Mouse (Mus musculus): ENCODE data around the gene Dusp1. TPM values are rescaled to one million over a fixed set of nuclear protein-coding genes. Genes with fewer than 3 reads are reported as not detected.

The Dusp1 gene
- total RNA-seq, 4 experiments from 2014 or later, result 49.6 to 99.2 (median 59.4) TPM

DNA sequence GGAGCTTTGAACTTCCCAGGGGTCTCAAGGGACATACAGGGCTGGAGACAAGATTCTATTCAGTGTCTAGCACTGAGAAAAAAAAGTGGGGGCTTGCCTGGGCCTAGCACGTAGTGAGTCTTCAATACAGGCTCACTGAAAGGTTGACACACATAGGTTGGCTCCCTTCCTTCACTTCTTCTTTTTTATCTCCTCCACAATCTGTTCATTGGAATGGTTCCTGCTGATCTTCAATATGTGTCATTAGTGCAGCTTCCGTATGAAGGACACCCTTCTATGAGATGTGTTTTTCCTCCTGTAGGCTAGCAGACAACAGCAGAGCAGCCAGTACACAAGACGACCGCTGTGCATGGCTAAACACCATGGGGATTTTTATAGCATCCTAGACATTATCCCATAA is 37.1 kb downstream of the Dusp1 start:
- no peak for DNase-seq (ENCODE audit: low spot score in 2 of 2)

DNA sequence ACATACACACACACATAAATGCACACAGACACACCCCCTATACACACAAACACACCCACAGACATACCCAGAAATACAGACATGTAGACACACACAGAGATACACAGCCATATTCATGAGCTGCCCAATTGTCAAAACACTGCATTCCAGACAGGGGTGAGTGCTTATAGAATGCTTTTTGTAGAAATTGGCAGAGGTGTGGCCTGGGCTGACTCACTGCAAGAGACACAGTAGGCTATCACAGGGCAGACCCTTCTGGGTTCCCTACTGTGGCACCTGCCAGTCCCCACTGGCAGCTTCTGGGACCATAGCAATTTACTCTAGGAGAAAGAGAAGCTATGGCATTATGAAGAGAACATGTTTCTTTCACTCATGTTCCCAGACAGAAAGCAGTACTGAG is 37.6 kb downstream of the Dusp1 start:
- DNase-seq (ENCODE audit: low spot score in 2 of 2), result no peak

DNA sequence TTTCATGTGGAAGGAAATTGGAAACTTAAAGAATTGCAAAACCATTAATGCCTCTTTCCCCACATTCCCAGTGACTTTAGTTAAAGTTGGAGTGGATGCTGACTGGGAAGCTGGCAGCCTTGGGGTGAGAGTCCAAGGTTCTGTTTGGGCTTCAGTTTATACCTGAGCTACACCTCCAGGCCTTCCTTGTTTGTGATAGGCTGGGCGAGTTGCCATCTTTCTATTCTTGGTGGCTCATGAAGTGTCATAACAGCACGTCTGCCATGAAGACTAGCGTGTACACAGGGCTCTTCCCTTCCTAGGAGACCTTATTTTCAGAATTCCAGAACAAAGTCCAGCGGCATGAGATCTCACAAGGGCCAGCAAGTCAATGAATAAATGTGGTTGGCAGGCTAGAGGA is 39.2 kb downstream of the Dusp1 start:
- DNase-seq (ENCODE audit: low spot score in 2 of 2), result no peak

DNA sequence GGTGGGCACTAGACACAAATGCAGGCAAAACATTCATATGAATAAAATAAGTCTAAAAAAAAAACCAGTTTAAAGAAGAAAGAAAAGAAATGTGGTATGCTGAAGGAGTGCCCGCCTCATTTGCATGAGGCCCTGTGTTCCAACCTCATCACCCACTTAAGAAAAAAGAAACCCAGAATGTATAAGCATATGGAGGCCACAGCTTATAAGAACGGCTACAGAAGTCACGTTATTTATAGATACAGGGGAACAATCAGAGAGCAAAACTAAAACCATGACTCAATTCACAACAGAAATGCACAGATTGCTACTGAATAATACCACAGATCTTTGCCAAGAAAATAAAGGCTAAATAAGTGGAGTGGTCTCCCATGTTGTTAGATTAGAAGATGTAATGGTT is 43.6 kb downstream of the Dusp1 start:
- DNase-seq (ENCODE audit: low spot score in 2 of 2), result no peak

DNA sequence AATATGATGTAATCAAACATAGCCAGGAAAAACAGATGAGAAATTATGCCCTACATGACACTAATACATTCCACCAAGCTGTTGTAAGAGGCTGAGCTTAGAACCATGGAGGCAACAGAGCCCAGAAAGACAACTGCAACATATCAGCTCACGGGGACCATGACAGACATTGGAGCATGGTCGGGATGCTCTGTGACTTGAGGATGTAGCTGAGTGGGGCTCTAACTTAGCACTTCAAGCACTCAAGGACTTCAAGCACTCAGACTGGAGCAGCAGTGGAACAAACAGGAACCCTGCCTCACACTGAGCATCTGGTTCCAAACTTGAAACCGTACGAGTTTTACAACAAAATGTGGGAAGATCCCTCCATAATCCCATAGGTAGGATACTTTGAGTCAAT is 46.3 kb downstream of the Dusp1 start:
- DNase-seq (ENCODE audit: low spot score in 2 of 2), result no peak

DNA sequence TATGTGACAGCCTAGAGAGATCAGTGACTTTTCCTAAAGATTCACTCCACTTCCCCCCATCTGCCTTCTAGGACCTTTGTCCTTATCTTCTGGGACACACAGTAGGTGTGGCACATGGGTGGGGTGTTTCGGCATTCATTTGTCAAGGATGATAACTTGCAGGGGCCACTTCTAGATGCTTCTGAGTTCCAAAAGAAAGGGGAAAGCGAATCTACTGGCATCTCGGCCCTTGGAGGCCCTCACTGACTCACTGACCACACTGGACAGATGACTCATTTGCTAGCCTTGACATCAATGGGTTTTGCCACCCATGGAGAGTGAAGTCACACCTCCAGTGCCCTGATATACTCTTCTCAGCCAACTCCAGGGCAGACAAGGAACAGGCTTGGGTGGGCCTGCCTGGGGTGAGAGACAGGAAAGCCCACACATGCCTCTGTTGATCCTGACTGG is 47.3 kb downstream of the Dusp1 start:
- no peak for DNase-seq (ENCODE audit: low spot score in 2 of 2)

DNA sequence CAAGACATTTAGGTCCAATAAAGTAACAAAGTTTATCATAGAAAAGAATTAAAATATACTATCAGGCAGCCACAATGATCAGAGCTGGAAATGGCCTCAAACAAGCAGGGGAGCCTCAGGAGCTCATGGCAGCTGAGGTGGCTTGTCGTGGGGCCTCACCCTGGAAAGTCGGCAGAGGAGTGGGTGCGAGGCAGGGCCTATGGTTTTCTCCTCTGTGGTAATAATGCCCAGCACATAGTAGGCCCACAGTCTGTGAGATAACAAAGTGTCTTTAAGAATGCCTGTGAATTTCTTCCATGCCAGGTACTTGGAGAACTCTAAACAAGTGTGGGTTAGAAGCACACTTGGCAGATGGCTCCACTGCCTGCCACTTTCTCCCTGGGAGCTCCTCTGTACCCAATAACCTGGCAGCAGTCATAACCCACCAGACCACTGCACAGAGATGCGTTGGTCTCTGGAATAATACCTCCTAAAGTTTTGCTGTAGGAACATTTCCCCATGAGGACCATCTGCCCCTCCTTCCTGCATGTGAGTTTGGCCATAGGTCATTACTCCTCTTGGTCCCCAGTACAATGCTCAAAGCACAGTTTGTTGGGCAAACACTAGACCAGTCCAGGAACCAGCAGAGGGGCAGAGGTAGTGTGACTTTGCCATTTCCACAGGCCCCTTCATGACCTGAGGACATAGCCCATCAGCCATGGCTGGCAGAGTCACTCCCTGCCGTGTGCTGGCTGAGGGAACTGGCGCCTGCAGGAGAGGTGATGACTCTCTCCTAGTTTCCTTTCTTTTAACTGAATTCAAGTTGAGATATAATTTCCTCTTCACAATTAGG is 48.3 kb downstream of the Dusp1 start:
- no peak for DNase-seq (ENCODE audit: low spot score in 2 of 2)

DNA sequence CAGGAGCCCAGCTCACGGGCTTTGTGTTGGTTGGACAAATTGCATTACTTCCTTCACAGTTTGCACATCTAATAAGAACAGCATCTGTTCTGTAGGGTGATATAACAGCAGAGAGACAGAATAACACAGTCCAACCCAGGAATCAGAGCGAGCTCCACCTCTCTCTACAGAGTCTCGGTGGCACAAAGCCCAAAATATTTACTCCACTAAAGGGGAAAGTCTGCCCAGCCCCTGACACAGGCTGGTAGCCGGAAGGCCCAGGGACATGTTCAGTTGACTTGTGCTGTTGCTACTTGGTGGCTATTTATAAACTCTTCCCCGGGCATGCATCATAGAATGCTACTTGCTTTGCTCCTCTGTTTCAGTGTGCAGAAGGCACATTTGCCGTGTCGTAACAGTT is 49.0 kb downstream of the Dusp1 start:
- DNase-seq (ENCODE audit: low spot score in 2 of 2), result no peak

DNA sequence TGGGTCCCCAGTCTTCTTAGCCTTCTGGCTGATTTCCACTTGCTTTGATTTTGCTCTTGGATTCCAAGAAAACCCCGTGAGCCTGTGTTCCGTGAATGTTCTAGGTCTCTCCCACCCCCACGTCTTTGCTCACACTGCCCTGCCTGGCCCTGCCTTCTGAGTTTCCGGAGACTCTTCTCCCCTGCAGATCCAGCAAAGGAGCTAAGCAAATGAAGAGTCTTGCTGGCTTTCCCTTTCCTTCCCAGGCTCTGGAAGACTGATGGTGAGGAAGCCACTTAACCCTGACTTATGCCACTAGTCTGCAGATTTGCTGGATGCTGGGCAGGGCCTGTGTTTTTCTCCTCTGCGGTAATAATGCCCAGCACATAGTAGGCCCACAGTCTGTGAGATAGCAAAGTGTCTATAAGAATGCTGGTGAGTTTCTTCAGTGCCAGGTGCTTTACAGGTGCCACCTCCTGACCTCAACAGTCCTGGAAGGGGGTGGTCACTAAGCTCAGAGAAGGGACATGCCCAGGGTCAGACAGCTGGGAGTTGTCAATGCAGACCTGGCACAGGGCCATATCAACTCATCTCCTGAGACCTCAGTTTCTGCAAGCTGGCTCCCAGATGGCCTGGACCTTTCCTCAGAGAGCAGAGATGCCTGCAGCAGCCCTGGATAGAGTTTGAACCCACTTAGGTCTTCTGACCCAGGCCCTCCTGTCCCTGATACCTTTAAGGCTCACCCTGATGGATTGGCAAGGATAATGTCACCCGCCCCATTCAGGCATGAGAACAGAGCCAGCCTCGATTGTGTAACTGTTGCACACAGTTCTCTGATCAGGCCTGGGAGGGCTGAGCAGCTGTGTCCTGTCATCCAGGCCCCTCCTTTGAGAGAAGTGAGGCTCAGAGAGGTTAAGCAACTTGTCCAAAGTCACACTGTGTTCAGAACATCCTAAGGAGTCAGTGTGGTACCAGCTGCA is 49.8 kb downstream of the Dusp1 start:
- peak in 1 of 2 experiments; percentile 25 for DNase-seq (ENCODE audit: low spot score in 2 of 2)

DNA sequence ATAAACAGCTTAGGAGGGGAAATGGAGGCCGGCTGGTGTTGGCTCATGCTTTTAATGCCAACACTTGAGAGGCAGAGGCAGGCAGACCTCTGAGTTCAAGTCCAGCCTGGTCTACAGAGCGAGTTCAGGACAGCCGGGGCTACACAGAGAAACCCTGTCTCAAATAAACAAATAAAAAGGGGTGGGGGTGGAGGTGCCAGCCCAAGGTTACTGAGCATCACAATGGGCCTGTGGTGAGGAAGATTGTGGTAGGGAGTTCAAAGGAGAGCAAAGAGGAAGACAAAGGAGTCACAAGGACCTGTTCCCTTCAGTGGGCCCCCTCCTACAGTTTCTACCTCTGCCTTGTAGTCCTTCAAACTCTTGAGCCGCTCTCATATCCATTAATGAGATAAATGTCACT is 50.7 kb downstream of the Dusp1 start:
- DNase-seq (ENCODE audit: low spot score in 2 of 2), result no peak

DNA sequence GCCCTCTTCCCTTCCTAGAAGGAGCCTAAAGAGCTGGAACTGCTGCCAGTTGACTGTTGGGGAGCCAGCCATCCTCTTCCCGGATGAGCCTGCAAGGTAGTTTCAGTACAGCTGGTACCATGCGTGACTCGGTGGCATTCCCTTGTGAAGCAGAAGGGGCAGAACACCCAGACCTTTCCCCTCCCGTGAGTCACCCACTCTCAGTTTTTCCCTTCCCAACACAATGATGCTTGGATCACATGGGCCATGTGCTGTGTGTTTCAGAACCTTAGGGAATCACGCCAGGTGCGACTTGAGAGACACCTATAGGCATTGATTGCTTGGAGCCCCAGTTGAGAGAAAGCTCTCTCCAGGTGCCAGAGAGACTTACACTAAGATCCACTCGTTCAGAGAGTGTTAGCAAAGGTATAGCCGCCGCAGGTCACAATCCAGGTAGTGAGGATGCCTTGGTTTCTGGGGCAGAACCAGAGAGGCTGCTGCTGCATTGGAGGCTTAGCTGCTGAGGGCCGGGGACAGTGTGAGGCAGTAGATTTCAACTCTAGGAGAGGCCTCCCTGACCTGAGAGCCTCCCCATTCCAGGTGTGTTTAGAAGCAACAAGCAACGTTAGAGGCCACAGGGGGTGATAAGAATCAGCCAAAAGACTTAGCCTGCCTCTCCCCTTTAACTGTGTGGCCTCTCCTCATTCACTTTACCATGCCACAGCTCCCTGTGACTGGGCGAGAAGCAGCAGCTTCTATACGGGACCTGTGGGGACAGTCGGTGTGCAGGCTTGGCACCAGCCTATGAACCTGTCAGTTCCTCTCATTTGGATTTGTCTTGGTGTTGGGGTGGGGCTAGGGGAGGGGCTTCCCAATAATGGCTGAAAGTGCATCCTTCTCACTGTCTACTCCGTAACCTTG is 51.5 kb downstream of the Dusp1 start:
- DNase-seq (ENCODE audit: low spot score in 2 of 2), result no peak

DNA sequence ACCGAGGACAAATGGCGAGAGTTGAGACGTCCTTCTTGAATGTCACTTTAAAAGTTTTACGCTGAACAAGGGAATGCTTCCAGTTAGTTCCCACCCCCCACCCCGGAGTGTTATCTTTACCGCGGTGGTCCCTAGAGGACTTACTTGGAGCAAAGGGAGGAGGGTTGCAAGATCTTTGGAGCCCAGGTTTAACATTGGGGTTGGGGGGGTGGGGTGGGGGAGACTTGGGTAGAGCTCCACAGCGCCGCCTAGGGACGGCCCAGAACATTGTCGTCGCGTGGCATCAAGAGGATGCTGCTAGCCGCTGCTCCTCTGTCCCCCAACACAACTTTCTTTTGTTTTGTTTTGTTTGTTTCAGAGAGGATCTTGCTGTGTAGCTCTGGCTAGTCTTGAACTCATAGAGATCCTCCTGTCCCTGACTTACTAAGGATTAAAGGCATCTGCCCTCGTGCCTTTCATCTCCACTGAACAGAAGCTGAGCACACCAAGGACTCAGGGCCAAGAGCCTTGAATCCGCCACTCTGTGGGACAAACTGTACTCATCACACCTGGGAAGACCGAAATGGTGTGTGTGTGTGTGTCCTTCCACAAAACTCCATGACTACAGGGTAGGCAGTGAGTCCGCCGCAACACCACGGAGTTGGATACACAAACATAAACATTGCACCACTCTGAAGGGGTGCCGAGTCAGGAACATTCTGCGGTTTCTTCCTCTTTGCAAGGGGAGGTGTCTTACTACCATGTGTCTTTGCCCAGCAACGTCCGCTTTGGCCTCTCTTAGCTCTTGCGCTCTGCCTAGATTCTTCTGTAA is 52.8 kb downstream of the Dusp1 start:
- peak in 1 of 2 experiments; percentile 66 for DNase-seq (ENCODE audit: low spot score in 2 of 2)

DNA sequence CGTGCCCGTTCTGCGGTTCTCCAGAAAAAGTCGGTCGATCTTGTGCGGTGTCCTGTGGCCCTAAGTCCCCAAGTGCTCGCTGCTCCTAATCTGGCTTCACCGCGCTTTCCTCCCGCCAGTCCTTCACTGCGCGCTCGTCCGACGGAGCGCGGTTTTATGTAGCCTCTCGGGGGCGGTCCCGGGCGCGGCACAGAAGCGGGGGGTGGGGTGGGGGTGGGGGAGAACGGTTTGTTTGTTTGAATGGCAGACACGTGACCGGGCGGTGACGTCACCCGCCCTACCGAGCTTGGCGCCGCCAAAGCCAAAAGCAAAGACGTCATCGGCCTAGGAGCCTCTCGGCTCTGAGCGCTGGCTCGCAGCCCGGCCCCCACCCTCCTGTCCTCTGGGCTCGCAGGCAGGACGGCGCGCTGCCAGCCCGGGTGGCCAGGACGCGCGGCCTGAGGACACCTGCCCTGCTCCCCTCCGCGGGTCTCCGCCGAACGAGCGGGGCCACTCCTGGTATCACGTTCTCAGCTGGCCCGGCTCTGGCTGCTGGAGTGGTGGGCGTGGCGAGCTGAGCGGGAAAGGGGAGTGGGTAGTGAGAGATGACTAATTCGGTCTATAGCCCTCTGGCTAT is 53.5 kb downstream of the Dusp1 start:
- DNase-seq (ENCODE audit: low spot score in 2 of 2), result peak; percentile 98 to 99

DNA sequence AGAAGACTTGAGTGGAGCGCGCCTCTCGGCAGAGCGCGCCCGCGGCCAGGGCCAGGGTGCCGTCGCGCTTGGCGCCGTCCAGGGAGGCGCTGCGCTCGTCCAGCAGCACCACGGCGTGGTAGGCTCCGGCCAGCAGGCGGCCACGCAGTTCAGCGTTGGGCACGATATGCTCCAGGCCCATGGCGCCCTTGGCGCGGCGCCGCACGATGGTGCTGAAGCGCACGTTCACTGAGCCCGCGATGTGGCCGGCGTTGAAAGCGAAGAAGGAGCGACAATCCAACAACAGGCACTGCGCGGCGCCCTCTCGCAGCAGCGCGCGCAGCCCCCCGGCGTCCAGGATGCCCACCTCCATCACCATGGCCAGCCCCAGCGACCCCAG is 54.0 kb downstream of the Dusp1 start:
- peak; percentile 77 to 86 for DNase-seq (ENCODE audit: low spot score in 2 of 2)

DNA sequence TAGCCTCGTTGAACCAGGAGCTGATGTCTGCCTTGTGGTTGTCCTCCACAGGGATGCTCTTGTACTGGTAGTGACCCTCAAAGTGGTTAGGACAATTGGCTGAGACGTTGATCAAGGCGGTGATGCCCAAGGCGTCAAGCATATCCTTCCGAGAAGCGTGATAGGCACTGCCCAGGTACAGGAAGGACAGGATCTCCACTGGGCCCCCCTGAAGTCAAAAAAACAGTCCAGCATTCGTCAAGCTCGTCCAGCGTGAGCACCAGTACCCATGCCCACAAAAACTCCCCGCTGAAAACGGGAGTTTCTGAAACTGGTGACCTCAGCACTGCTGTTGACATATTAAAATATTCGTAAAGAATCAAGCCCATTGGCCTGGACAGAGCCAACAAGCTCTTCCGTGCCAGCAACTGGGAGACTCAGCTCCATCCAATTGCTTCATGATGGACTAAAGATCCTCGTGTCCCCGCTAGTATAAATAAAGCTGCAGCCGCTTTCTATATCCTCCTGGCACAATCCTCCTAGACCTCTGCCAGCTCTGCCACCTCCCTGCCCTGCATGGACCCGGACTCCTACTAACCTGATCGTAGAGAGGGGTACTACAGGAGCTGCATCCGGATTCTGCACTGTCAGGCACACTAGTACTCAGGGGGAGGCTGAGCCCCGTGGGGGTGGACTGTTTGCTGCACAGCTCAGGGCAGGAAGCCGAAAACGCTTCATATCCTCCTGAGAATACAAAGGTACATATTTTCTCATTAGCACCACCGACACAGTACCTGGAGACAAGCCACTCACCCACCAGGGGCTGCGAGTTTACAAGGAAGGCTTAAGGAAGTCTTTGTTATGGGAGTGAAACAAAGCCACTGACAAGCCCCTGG is 54.7 kb downstream of the Dusp1 start:
- peak; percentile 65 to 79 for DNase-seq (ENCODE audit: low spot score in 2 of 2)

DNA sequence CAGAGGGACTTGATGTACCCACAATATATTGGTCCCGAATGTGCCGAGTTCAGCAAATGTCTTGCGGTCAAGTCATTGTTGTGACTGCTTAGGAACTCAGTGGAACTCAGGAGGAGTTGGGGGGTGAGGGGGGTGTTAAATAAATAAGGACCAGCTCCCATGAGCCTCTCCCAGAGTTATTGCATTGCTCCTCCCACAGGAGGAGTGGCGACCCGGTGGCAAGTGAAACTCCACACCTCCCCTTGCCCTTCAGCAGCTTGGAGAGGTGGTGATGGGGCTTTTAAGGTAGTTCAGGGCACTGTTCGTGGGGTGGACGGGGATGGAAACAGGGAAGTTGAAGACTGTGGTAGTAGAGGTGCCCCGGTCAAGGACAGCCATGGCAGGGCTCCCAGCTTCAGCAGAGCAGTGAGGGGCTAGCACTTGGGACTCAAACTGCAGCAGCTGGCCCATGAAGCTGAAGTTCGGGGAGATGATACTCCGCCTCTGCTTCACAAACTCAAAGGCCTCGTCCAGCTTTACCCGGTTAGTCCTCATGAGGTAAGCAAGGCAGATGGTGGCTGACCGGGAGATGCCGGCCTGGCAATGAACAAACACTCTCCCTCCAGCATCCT is 55.8 kb downstream of the Dusp1 start:
- DNase-seq (ENCODE audit: low spot score in 2 of 2), result peak; percentile 57 to 59

DNA sequence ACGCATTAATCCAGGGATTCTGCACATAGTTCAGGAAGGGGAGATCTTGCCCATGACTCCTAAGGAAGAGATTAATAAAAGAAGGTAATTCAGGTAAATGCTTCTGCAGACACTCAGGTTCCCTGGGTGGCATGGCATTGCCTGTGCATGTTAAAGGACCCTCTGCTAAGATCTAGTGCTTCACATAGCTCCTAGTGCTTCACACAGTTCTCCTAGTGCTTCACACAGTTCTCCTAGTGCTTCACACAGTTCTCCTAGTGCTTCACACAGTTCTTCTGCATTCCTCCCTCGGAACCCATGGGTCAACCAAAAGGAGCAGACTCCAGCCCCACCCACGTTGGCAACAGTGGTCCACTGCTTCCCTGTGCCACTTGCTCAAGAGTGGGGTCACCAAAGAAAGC is 56.7 kb downstream of the Dusp1 start:
- DNase-seq (ENCODE audit: low spot score in 2 of 2), result no peak

DNA sequence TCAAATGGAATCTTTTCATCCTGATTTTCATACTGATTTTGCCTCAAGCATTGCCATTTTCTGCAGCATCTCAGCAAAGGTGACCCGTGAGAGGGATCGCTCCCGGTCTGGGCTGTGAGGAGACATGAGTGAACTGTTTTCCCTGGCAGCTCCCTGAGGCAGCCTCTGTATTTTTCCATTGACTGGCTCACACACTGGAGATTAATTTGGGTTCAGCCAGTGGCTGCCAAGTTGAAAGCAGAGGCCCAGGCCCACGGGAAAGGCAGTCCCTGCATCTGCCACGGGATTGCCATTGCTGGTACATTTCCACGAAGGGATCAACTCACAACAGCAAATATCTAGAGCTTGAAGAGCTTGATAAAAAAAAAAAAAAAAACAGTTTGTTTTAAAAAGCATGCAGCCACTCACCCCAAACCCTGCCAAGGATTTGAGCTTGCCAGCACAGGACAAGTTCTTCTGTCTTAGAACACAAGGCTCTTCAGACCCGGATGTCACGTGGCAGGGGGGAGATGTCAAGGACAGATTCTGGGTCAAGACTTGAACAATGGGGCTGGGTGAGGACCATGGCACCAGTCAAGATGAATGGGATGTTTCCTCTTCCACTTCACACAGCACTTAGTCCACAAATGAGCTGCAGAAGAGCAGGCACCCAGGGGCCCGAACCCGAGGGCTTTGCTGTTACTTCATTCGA is 57.8 kb downstream of the Dusp1 start:
- peak; percentile 76 to 83 for DNase-seq (ENCODE audit: low spot score in 2 of 2)
